Mouse (Mus musculus) right cerebral cortex, postnatal 10 days (tissue): ENCODE measurements around the gene Acadvl.
A peak's percentile ranks its signal among the peaks of the same experiment; 100 is the strongest.

Experiments used
- DNase-seq, 2 experiments: peaks; one replicate each; pipeline ENCODE4 v3.0.0; 2021; ENCODE audit warnings: low spot score in 2 of 2

The Acadvl gene

DNA sequence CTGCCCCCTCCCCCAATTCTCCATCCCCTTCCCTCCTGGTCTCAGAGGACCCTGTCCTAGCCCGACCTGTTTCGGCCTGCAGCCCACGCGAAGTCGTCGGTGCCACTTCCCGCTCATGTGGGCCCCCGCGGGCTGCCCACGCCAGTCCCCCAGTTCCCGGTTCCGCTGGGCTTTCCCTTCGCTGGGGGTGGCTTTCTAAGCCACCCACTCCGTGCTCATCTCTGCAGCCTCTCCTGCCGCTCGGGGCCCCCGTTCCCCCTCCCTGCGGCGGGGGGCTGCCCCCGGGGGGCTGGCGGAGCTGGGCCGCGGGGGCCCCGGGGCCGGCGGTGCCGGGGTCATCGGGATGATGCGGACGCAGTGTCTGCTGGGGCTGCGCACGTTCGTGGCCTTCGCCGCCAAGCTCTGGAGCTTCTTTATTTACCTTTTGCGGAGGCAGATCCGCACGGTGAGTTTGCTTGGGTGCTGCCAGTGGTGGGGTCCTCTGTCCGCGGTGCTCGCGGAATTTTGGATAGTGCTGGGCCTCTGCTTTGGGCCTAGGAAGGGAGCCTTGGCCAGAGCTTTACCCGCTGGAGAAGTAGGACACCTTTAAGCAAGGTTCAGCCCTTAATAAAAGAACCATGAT lies 34.0 kb downstream of the Acadvl start, which contains the start of gene Ctdnep1:
Gene Ctdnep1 (plus strand): TSS at position 16 of the 622 bp plus-strand sequence.
- peak in 1 of 2 experiments; percentile 51 for DNase-seq

DNA sequence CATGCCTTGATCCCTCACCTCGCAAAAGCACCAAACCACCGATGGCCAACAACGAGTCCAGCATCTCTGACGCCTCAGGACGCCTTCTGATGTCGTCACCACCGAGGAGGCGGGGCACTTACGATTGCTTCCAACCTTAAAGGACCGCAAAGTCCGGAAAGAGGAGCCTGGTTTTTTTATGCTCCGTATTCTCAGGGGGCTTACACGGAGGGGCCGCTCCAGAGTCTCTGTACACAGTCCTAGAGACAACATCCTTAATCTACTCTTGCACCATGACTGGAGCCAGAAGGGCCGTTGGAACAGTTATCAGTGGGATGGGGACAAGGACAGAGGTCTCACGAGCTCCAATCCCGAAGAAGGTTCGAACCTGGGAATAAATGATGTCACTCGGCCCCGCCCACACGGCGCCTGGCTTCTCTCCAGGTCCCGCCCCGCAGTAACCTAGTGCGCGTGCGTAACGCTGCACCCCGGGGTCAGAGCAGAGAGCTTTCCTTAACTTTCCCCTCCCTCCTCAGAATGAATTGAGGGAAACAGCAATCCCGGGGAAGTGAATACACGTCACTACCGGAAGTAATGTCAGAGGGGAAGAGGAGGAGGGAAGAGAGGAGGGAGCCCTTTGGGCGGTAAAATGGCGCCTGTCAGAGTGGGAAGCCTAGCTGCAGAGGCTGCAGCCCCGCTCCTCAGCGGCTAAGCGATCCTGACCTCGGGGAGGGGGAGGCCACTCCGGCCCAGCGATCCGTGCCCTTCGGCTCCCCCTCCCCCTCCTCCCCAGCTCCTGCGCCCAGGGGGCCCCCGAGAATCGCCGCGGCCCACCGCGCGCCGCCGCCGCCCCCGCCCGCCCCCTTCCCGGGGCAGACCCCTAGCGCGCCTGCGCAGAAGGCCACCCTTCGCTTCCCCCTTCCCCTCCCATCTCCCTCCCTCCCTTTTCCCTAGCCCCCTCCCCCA lies 34.7 kb downstream of the Acadvl start:
- DNase-seq: peak; percentile 98

DNA sequence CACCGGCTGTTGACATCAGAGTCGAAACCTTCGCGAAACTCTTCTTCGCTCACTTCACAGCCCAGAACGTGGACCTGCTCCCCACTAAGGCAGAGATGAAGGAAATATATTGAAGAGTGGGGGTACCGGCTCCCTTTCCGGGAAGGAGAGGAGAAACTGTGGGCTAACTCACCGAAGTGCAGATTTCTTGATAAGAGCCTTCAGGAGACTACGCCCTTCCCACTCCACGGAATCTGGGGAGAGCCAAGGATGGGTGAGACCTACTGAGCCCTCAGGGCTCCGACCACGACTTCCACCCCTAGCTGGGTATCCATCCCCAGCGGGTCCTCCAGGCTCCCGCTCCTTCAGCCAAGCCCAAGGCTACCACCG lies 35.4 kb downstream of the Acadvl start:
- no peak for DNase-seq

DNA sequence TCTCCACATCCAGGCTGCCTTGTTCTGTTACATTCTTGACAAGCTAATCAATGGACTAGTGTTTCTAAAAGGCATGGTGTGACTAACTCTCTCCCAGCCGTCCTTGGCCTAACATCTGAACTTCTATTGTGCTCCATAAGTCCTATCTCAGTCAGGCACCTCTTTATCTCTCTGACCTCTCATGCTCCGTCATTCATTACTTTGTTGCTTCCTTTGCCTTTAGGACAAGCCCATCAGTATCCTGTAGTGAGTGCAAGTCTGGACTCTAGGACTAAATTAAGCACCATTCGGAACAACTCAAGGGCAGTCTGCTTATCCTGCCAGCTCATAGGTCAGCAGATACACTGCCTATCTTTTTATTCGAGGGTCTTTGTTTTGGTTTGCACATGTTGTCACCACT lies 38.9 kb downstream of the Acadvl start:
- no peak for DNase-seq

DNA sequence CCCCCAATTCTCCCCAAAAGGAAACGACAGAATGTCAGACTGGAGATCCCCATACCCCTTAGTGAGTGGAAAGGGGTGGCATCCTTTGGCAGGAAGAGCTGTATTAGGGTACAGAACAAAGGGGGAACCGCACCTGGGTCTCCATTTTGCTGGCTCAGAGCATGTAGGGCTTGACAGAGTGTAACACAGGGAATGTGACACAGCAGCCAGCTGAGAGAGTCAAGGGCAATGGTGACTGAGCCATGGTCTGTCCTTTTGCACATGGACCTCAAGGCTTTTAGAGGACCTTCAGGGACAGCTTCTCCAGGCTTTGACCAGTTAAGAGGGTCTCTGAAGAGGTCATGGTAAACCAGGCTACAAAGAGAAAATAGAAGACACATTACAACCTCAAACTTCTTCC lies 40.3 kb downstream of the Acadvl start:
- DNase-seq: no peak

DNA sequence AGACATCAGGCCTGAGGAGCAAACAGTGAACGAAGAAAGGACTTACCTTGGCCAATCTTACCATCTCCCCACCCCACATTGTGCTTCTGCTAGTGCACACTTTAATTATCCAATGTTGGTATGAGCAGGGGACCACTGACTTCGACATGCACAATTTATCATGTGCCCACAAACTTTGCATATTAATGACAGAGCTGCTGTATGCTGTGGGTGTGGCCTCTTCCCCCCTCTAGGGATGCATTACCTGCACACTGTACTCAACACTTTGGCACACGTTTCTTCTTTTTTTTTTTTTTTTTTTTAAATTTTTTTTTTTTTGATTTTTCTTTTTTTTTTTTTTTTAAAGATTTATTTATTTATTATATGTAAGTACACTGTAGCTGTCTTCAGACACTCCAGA lies 44.4 kb downstream of the Acadvl start:
- no peak for DNase-seq

DNA sequence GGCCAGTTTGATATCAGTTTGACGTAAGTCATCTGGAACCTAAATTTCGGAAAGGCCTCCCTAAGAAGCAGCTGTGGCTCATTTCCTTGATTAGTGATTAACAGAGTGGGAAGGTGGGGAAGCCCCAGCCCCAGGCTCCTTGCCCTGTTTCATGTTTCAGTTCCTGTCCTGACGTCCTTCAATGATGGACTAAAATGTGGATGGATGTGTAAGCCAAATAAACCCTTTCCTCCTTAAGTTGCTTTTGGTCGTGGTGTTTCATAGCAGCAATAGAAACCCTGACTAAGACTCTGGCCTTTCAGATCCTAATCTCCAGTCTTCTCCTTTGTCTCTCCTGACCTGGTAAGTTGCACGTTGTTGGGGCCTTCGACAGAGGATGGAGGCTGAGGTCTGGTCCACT lies 45.0 kb downstream of the Acadvl start:
- no peak for DNase-seq

DNA sequence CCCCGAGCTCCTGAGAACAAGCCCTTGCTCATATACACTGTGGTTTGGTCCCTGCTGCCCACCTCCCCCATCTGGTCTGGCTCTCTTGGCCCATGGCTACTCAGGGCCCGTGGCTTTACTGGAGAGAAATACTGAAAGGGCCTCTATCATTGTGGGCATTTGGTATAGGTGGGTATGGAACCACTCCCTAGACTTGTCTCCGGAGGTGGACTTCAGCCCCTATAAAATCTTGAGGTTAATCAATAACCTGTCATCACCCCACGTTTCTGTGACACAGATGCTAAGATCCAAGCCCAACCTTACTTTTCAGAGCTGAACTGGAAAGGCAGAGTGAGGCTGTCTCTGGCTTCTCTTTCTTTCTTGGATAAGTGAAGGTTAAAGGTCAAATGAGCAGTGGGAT lies 46.4 kb downstream of the Acadvl start:
- no peak for DNase-seq

DNA sequence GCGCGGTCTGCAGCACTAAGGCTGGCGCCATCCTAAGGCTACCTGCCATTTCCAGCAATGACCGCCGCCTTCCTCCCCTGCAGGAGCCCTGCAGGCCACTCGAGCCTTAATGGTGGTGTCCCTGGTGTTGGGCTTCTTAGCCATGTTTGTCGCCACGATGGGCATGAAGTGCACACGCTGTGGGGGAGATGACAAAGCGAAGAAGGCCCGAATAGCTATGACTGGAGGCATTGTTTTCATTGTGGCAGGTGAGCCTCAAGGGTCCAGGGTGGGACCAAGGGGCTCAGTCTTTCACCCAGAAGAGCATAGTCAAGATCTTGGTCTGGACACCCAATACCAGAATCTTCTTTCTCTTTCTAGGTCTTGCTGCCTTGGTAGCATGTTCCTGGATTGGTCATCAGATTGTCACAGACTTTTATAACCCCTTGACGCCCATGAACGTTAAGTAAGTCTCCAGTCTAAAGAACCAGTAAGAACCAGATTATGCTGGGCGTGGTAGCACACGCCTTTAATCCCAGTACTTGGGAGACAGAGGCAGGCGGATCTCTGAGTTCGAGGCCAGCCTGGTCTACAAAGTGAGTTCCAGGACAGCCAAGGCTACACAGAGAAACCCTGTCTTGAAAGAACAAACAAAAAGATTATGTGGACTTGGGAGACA lies 48.2 kb downstream of the Acadvl start:
- DNase-seq: no peak

DNA sequence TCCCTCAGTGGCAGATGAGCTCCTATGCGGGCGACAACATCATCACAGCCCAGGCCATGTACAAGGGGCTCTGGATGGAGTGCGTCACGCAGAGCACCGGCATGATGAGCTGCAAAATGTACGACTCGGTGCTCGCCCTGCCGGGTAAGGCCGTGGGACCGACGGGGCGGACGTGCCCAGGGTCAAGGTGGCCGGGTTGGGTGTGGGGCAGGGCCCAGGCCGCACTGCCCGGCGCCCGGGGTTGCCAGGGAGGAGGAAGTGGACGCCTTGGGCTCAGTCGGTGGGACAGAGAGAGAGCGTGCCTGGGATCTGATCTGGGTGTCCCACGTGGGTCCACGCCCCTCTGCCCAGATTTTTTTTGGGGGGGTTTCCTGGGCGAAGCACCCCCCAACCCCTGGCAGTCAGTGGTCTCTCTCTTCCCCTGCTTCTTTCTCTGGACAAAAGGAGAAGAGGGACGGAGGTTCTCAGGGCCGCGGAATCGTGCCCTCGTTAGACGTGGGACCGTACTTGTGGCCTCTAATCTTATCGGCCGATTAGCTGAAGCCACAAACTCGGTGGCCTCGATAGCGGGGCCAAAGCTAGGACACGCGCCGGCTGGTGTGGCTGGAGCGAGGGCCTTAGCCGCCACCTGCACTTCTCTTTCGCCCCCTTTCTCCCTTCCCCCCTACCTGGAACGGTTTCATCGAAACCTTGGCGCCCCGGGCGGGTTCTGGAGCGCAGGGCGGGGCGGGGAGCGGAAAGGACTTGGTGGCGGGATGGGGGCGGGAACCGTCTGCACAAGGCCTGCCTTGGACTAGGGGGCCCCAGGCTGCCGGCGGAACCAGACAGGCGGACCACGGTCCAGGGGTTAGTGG lies 49.0 kb downstream of the Acadvl start:
- no peak for DNase-seq

DNA sequence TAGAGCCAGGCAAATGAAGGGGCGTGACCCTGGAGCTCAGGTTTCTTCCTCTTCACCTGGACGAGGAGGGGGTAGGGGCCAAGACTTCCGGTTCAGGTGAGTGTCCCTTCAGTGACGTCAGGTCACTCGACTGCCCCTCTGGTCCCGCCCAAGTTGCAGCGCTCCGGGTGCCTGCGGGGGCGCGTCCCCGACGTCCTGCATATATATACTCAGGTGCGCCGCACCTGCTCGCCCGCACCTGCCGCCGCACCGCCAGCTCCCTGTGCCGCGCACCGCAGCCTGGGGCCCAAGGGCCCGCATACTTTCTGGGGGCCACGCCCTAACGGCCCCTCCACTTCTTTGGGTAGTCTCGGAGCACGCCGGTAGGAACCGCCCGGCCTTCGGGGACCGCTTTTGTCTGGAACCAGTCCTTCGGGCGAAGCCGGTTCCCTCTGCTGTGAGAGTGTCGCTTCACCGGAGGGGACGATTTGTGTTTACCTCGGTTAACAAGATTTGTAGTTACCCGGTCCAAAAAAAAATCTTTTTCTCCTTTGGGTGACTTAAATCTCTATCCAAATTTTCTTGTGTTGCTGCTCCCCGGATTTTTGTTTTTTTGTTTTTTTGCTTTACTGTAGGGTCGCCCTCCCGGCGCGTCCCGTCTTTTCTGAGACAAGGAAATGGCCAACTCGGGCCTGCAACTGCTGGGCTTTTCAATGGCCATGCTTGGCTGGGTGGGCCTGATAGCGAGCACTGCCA lies 49.8 kb downstream of the Acadvl start:
- no peak for DNase-seq

DNA sequence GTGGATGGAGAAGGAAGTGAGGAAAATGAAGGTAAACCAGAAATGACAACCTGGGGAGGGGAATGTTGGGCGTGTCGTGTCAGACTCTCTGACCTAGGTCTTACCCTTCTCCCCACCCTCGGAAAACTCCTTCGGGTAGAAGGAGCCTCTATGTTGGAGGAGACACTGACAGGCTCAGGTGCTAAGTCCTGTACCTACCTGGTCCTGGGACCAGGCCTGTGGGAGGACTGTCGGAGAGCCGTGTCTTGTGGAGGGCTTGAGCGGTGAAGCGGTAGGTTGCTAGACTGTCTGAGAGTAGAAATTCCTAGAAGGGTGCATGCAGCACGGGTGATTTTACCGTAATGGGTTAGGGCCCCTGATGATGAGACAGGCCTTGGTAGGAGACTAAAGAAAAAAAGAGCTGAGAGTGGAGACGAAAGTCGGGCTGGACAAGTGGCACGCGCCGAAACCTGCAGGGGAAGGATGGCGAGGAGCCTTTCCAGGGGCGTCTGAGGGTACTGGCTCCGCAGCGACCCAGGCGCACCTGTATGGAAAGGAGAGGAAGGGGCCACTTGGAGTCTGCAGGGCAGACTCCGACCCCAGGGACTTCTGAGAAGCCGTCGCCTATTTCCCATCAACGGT lies 50.5 kb downstream of the Acadvl start, which contains the start of gene Cldn7:
Gene Cldn7 (plus strand): TSS at position 130 of the 621 bp plus-strand sequence.
- no peak for DNase-seq

DNA sequence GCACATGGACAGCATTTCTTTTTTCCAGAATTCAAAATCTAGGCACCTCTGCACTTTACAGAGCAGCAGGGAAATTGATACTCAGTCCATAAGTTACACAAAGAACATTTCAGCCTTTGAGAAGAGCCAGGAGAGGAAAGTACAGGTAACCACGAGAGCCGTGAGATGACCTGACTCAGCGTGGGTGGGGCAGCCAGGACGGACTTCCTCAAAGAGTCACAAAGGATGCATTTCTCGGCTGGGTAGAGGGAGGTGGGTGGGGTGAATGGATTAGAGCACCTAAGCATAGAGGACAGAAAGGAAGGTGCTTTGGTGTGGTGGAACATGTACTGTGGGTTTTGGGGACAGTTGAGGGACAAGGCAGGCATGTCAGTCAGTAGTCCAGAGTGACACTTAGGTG lies 53.4 kb downstream of the Acadvl start:
- DNase-seq: no peak

DNA sequence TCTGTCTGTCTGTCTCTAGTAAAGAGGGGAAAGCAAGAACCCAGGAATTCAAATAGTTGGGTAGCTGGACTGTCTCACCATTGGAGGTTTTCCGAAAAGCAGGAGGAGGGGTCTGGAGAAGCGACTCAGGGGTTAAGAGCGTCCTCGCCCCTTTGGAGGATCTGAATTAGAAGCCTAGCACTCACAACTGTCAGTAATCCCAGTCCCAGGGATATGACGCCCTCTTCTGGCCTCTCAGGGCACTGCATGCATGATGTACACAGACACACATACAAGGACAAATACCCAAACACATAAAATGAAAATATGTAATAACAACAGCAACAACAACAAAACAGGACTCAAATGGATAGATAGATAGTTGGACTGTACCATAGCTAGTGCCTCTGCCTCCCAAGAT lies 54.6 kb downstream of the Acadvl start:
- no peak for DNase-seq
